In the genomic region with DNA sequence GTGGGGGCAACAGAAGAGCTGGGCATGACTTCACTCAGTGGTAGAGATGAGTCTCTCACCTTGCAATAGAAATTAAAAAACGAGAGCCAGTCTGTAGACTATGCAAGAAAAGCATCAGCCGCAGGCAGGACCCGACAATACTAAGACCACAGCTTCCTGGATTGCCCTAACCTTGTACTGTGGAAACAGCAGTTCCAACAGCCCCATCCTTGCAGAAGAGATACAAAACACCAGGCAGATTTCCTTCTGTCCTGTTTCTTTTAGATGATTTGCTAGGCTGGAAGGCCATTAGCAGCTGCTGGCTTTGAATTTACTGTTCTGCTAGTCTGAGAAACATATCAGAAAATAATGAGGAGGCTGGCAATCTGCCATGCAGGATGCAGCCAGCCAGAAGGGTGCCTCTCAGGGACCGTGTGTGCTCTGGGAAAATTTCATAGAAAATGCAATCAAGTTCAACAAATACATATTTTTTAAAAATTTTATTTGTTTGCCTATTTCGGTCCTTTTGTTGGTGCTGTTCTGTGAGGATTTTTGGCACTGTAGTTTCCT, we compare ENCODE assay signal across 9 mouse cellular contexts. TPM values are rescaled to one million over a fixed set of nuclear protein-coding genes. Genes with fewer than 3 reads are reported as not detected.
A peak's percentile ranks its signal among the peaks of the same experiment; 100 is the strongest.
DNase-seq lines count a peak whose midpoint lies in the region; ATAC-seq lines count a peak whose summit lies in the region.
"Had no signal": no experiment of that assay in that cellular context is flagged by ENCODE, and none has a peak within 500 bp of the region (broad histone marks: within the 10 kb centered on the region; RNA-seq: fewer than 3 reads in every experiment).

No protein-coding gene starts in this region.

- ATAC-seq in megakaryocyte-erythroid progenitor cell, adult 5-6 weeks (replicated peaks; ENCODE audit: low FRiP score, low TSS enrichment, poor library complexity, severe bottlenecking): no peak

- DNase-seq in kidney, postnatal 14 days: peak; percentile 14
- no peak for DNase-seq in kidney, postnatal 36 days
- peak; percentile 11 for DNase-seq in Muller cell, postnatal 12 days (ENCODE audit: inconsistent ontology term)
- peak; percentile 8 for DNase-seq in NIH3T3 (ENCODE audit: low read depth)
- DNase-seq in cerebellum, postnatal 25 days: peak; percentile 19 to 58
- DNase-seq in thymus, postnatal 25 days: no peak

RNA-seq across cellular contexts. Expression of gene Otor, which starts 52.9 kb away (rescaled TPM):
- total RNA-seq in megakaryocyte-erythroid progenitor cell, adult 5-6 weeks (2014; fragmentation: Nextera tagmentation): not detected in 2 replicates
- total RNA-seq in megakaryocyte-erythroid progenitor cell, adult 5-6 weeks (2017): not detected in 2 replicates
- total RNA-seq: liver, adult 2 months; MEL had no signal

Comparison
In these comparisons a context has a peak if more than half of its experiments do, and no peak if none do; other contexts are left out.
1. DNase-seq: peak in kidney, postnatal 14 days (single experiment), Muller cell, postnatal 12 days (single experiment), NIH3T3 (single experiment) and cerebellum, postnatal 25 days (2 of 2); none in kidney, postnatal 36 days (0 of 2) and thymus, postnatal 25 days (single experiment).